Mouse (Mus musculus): ENCODE data around the gene G0s2.
"Not testable (repeated sequence)": the region's sequence is repeated elsewhere in the genome, so short reads cannot be mapped to it uniquely, and the experiment has no call there.

The G0s2 gene

GRCm38 (mm10) chr1:193253895-193254294 lies 19.1 kb downstream of the G0s2 start:
- not testable (repeated sequence) for DNase-seq (ENCODE audit: low spot score)

DNA sequence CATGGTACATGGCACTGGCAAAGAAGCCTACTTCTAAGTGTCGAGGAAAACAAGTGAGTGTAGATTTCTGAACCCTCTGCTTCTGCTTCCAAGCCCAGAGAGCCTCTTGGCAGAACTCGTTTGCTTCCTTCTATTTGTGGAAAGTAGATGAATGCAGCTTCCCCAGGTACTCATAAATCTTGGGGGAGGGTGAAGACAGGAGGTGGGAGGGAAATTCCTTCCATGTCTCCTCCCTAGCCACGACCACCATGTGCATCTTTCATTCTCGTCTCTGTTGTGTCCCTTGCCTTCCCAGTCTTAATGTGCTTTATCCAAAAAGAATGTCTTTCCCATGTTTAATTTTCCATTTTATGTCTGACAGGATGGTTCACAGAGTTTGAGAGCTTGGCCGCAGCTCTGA lies 20.4 kb downstream of the G0s2 start:
- DNase-seq (ENCODE audit: low spot score), result no peak

DNA sequence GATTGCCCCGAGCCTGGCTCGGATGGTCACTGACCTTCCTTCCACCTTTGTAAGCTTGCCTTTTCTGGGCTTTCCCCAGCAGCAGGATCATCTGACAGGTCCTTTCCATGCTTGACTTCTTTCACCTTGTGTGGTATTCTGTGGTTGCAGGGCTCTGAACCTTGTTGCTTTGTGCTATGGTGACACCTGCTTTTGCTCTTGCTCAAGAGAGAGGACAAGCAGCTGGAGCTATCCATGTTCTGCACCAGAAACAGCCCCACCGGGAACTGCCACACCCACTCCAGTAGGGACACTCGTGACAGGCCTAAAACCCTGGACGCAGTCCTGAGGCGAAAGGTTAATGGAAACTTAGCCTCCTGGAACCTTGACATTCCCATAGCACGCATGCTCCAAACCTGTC lies 21.6 kb downstream of the G0s2 start:
- DNase-seq (ENCODE audit: low spot score), result no peak

DNA sequence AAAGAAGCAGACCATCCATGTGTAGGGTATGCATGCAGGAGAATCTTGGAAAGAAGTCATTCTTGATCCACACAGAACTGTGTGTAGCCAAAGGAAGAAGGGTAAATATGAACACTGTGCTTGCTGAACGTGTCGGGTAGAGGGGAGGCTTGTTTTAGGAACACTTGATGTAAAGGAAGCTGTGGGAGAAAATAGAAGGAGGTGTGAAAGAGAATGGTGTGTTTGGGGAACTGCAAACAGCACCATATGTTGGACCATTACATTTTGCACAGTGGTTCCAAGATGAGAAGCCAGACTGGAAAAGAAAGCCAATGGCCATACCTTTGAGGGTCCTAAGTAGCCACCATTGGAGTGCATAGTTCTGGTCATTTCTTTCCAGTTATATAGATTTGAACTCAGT lies 23.0 kb downstream of the G0s2 start:
- no peak for DNase-seq (ENCODE audit: low spot score)

DNA sequence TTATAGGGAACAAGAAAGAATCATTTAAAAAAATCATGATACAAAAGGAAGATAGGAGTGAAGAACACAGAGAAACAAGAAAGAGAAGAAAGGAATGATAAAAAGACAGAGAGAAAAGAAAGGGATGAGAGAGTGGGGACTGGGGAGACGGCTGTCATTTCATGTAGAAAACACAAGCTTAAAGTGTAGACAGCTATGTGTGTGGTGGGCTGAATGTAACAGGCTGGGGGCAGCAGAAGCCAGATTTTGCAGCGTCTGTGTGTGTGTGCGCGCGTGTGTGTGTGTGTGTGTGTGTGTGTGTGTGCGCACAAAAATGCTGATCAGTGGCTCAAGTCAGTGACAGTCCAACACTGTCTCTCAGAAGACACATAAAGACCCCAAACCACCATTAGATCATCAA lies 28.8 kb downstream of the G0s2 start:
- no peak for DNase-seq (ENCODE audit: low spot score)

DNA sequence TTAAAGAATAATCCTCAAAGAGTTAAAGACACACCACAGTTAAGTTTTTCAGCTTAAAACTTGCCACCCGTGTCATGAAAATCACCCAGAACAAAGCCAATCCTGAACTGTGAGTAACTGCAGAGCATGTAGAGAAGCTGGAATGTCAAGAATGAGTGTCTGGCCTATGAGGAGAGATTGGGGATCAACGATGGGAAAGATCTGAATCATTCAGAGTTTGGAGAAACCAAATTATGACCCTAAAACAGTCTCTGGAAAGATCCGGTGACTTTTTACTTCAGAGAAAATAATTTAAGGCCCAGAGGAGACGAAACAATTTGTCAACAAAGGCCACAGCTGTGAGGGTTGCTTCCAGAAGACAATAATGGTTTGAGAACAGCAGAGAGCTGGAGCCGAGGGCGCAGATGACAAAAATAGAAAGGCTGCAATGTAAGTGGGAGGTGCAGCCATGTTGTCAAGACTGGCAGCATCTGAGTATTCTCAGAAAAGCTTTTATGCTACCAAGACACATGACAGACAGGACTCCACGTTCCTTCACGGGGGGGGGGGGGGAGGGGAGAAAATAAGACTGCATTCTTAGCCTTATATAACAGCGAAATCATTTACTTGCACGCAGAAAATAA lies 29.3 kb downstream of the G0s2 start:
- DNase-seq (ENCODE audit: low spot score), result no peak

- no peak for DNase-seq (ENCODE audit: low spot score)
These were observed 30.2 kb downstream of the G0s2 start for GRCm38 (mm10) chr1:193242863-193243262.

DNA sequence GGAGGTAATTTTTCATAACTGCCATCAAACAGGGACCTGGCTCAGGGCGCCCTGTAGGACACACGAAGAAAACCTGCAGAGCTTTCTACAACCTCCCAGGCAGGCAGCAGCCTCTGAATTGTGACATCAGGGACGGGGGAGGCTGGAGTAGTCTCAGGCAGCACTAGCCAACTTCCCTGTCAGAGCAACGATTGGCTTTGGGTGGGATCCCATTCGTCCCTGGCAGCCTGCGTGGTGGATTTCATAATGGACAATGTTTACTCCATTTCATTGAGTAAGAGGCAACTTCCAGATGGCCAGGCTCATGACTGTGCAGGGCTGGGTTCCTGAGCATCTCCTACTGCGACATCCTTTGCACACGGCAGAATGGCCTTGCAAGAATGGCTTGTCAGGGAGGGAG lies 30.8 kb downstream of the G0s2 start:
- DNase-seq (ENCODE audit: low spot score), result peak; percentile 88

DNA sequence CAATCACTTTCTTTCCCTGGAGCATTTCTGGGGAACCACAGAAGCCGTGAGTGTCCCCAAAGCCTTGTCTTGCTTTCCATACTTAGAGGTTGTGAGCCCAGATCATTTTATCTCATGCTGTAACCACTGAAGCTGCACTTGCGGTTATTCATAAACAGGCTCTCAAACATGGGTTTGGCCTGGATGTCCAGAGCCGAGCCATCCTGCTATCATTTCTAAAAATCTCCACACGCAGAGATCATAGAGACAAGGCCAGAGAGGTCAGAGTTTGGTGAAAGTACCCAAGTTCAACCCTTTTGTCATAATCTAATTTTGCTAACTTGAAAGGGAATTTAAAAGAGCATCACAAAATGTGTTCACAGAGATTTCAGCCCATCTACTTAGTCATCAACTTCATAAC lies 31.6 kb downstream of the G0s2 start:
- no peak for DNase-seq (ENCODE audit: low spot score)

- no peak for DNase-seq (ENCODE audit: low spot score)
These were observed 34.6 kb downstream of the G0s2 start for GRCm38 (mm10) chr1:193238426-193238825.

DNA sequence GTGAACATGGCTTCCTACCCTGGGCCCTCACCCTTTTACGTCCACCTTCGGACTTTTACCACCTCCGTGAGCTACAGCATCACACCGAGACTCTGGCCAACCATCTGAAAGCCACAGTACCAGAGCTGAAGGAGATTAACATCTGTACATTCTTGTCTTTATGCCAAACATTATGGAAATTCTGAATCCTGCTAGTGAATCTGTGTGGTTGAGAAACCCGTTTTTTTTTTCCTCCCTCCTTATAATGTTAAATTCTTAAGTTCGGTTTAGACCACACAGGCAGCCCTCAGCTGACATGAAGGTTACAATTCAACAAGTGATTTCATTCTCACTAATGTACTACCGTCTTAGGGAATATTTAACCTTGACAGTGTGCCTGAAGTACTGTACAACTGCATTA lies 38.1 kb downstream of the G0s2 start:
- no peak for DNase-seq (ENCODE audit: low spot score)

DNA sequence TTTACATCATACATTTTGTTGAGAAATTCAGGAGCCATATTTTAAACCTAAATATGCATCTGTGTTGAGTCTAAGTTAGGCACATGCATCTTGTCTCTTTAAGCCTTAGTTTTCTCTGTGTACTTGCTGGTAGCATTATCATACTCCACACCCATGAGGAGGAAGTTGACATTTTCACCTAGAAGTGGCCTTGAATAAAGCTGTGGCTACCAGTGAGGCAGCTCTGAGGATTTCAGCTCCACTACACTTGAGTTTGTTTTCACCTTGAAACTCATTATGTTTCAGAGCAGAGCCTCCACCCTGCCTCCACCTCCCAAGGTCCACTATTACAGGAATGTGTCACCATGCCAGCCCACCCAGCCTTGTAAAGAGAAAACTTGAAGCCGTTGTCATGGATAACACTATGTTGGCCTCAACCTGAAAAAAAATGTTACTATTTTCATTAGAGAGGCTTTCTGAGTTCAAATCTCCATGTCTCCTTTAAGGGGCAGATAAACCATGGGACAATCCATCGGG lies 38.8 kb downstream of the G0s2 start:
- no peak for DNase-seq (ENCODE audit: low spot score)

GRCm38 (mm10) chr1:193232732-193233131 lies 40.3 kb downstream of the G0s2 start:
- no peak for DNase-seq (ENCODE audit: low spot score)

DNA sequence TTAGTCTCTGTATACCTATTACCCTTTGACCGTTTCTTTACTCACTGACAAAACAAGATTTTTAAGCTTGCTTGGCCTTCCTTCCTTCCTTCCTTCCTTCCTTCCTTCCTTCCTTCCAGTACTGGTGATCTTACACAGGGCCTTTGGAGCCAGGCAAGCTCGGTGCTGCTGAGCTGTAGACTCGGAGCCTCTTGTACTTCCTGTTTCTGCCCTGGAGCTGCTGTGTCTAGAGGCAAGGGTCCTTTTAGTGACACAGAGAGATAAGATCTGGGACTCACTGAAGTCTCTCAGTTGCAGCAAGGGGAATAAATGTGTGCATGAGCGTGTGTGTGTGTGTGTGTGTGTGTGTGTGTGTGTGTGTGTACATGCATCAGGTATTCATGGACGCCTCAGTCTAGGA lies 42.1 kb downstream of the G0s2 start:
- no peak for DNase-seq (ENCODE audit: low spot score)

DNA sequence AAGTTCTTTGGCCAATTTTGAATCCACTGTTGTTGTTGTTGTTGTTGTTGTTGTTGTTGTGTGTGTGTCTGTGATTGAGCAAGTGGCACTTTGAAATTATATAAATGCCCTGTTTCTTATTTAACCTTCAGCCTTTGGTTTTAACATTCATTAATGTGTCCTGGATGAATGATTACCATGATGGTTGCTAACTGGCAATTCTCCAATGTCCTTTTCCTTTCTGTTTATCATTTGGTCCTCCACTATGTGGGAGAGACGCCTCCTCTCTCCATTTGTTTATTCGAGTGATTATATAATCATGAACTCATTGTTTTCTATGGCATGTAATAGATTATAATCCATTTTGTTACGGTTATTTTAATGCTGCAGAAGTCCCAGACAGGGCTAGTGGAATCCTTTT lies 42.5 kb downstream of the G0s2 start:
- no peak for DNase-seq (ENCODE audit: low spot score)

DNA sequence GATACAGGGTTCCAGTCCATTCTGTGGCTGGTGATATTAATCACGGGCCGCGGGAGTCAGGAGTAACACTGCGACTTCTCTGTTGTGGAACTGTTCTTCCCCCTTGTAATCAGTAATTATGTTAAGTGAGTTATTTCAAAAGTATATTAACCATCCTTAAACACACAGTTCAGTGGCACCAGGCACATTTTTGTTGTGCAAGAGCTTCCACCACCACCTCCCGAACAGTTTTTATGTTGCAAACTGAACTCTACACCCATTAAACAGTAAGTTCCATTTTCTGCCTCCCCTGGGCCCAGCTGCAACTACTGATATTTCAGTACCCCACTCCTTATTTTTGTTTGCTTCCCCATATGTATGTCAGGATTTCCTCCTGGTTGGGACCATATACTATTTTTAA lies 43.4 kb downstream of the G0s2 start:
- no peak for DNase-seq (ENCODE audit: low spot score)

- DNase-seq (ENCODE audit: low spot score), result no peak
These were observed 45.5 kb downstream of the G0s2 start for GRCm38 (mm10) chr1:193227537-193227936.

GRCm38 (mm10) chr1:193226724-193227522 lies 46.1 kb downstream of the G0s2 start:
- DNase-seq (ENCODE audit: low spot score), result no peak

DNA sequence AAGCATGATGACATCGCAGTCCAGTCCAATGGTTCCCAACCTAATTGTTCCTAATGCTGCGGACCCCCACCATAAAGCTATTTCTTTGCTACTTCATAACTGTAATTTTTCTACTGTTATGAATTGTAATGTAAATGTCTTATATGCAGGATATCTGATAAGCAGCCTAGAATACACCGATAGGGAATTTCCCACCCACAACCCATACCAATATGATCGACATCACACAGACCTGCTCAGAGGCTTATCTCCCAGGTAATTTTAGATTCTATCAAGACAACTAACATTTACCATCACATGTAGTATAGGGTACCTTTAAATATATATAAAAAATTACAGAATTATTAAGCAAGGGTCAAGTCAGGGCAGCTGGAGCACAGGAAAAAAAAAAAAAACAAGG lies 46.9 kb downstream of the G0s2 start:
- DNase-seq (ENCODE audit: low spot score), result no peak

DNA sequence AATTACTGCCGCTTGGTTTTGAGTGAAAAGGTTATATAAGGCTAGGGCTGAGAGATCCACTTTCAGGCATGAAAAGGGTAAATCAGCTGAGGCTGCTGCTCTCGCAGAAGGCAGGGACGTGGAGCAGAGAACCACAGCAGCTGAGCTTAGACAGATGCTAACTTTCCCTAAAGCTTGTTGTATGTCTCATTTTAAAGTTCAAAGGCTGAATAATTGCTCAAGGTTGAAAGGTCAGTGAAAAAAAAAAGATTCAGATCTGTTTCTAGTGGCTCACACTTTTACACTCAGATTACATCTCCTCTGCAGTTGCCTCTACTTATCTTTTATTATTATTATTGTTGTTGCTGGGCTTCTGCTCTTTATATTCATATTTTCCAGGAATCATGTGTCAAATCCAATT lies 47.5 kb downstream of the G0s2 start:
- no peak for DNase-seq (ENCODE audit: low spot score)

All from layer of hippocampus, adult 9-10 months (tissue).